Mouse (Mus musculus): ENCODE measurements around the gene Rheb.
"Not testable (repeated sequence)": the region's sequence is repeated elsewhere in the genome, so short reads cannot be mapped to it uniquely, and the experiment has no call there.

Rheb gene
- long read RNA-seq, experiment 1, transcript Rheb-201 (8 exons, 1,784 nt): major isoform, 148 of 160 reads
- long read RNA-seq, experiment 1, partial matches to known transcripts: 5 of 160 reads
- long read RNA-seq, experiment 1, other reads (novel, unspliced or antisense): 7 of 160 reads
- long read RNA-seq, experiment 2, transcript Rheb-201 (8 exons, 1,784 nt): major isoform, 183 of 199 reads
- long read RNA-seq, experiment 2, partial matches to known transcripts: 5 of 199 reads
- long read RNA-seq, experiment 2, other reads (novel, unspliced or antisense): 11 of 199 reads

- intact Hi-C loops (cut with DNase I): no loop called here
Measured at GRCm38 (mm10) chr5:24842274-24843102, at the start of gene Rheb. TSS of gene Rheb (minus strand) at chr5:24842624.

- intact Hi-C loops (cut with DNase I): no loop called here
Measured at GRCm38 (mm10) chr5:24889860-24890259, 47.4 kb upstream of the Rheb start.

- intact Hi-C loops (cut with DNase I): no loop called here
Measured at GRCm38 (mm10) chr5:24888874-24889591, 46.6 kb upstream of the Rheb start.

GRCm38 (mm10) chr5:24887271-24887670 lies 44.8 kb upstream of the Rheb start:
- intact Hi-C loops (cut with DNase I): no loop called here

GRCm38 (mm10) chr5:24878713-24879112 lies 36.3 kb upstream of the Rheb start:
- intact Hi-C loops (cut with DNase I): no loop called here

GRCm38 (mm10) chr5:24877836-24878624 lies 35.6 kb upstream of the Rheb start:
- intact Hi-C loops (cut with DNase I): no loop called here

GRCm38 (mm10) chr5:24876653-24877052 lies 34.2 kb upstream of the Rheb start:
- intact Hi-C loops (cut with DNase I): no loop called here

- intact Hi-C loops (cut with DNase I): no loop called here
Measured at GRCm38 (mm10) chr5:24874111-24874510, 31.7 kb upstream of the Rheb start.

GRCm38 (mm10) chr5:24873221-24873620 lies 30.8 kb upstream of the Rheb start:
- intact Hi-C loops (cut with DNase I): no loop called here

- intact Hi-C loops (cut with DNase I): no loop called here
Measured at GRCm38 (mm10) chr5:24871276-24871675, 28.9 kb upstream of the Rheb start.

- intact Hi-C loops (cut with DNase I): no loop called here
Measured at GRCm38 (mm10) chr5:24869796-24870289, 27.4 kb upstream of the Rheb start.

- intact Hi-C loops (cut with DNase I): no loop called here
Measured at GRCm38 (mm10) chr5:24863804-24864203, 21.4 kb upstream of the Rheb start.

GRCm38 (mm10) chr5:24861449-24861930 lies 19.1 kb upstream of the Rheb start:
- intact Hi-C loops (cut with DNase I): no loop called here

GRCm38 (mm10) chr5:24860635-24861448 lies 18.4 kb upstream of the Rheb start:
- intact Hi-C loops (cut with DNase I): no loop called here

GRCm38 (mm10) chr5:24859771-24860540 lies 17.5 kb upstream of the Rheb start:
- intact Hi-C loops (cut with DNase I): no loop called here

- intact Hi-C loops (cut with DNase I): no loop called here
Measured at GRCm38 (mm10) chr5:24854827-24855600, 12.6 kb upstream of the Rheb start.

GRCm38 (mm10) chr5:24854256-24854655 lies 11.8 kb upstream of the Rheb start:
- intact Hi-C loops (cut with DNase I): no loop called here

- intact Hi-C loops (cut with DNase I): not testable (repeated sequence)
Measured at GRCm38 (mm10) chr5:24848261-24848660, 5.8 kb upstream of the Rheb start.
